Mouse (Mus musculus) heart, embryonic 15.5 days (tissue): Measurements from ENCODE around the gene Agpat4. TPM values are rescaled to one million over a fixed set of nuclear protein-coding genes. Genes with fewer than 3 reads are reported as not detected.

Experiments
- ATAC-seq: fragments of 200-750 bp; cut with Nextera tagmentation; replicated peaks from 2 replicates; pipeline ENCODE4 v1.8.0; 2017; ENCODE audit warnings: low read depth, moderate TSS enrichment; ENCODE audit not compliant: insufficient number of reproducible peaks, insufficient read depth, low FRiP score
- H3K27ac ChIP-seq: fragments of 300-500 bp; sonication (generic); 2 replicates; pipeline ENCODE4 v1.5.1; 2015; ENCODE audit warnings: mild to moderate bottlenecking, inconsistent platforms
- H3K27me3 ChIP-seq: fragments of 300-500 bp; sonication (generic); 2 replicates; pipeline ENCODE4 v1.6.1; 2015; ENCODE audit warnings: inconsistent platforms
- H3K36me3 ChIP-seq: fragments of 300-500 bp; sonication (generic); 2 replicates; pipeline ENCODE4 v1.6.1; 2015; ENCODE audit warnings: mild to moderate bottlenecking, inconsistent platforms
- H3K4me1 ChIP-seq: fragments of 300-500 bp; sonication (generic); replicated peaks from 2 replicates; pipeline ENCODE4 v1.6.1; 2015; ENCODE audit warnings: inconsistent platforms
- H3K4me2 ChIP-seq: fragments of 300-500 bp; sonication (generic); 2 replicates; pipeline ENCODE4 v1.6.1; 2015; ENCODE audit warnings: inconsistent platforms, mild to moderate bottlenecking, moderate library complexity
- H3K4me3 ChIP-seq: fragments of 300-500 bp; sonication (generic); 2 replicates; pipeline ENCODE4 v1.5.1; 2015; ENCODE audit warnings: mild to moderate bottlenecking, inconsistent platforms
- H3K9ac ChIP-seq: fragments of 300-500 bp; sonication (generic); 2 replicates; pipeline ENCODE4 v1.6.1; 2015; ENCODE audit warnings: mild to moderate bottlenecking, inconsistent platforms
- H3K9me3 ChIP-seq: fragments of 300-500 bp; sonication (generic); replicated peaks from 2 replicates; pipeline ENCODE4 v1.6.1; 2016; ENCODE audit warnings: inconsistent platforms
- WGBS: fragments of 180-500 bp; shearing (Covaris S2); methylation state at CpG from one replicate; pipeline ENCODE4 v1.1.7; 2015; ENCODE audit warnings: mixed read lengths; 5-methylcytosine and 5-hydroxymethylcytosine counted together
- polyA plus RNA-seq: library from polyadenylated mRNA; unstranded; fragments of >200 nt; fragmentation: Nextera tagmentation; extraction: Ambion mirVana; gene quantifications from 2 replicates; pipeline ENCODE4 v1.2.1, GENCODE M21; 2015

Agpat4 gene
- polyA plus RNA-seq, 1 experiment from 2014 or later: 13.6 TPM

GRCm38 (mm10) chr17:12175626-12176025, 57.1 kb downstream of the Agpat4 start:
- WGBS: 78% methylated on average over 4 of the region's 4 CpGs
- H3K4me3 ChIP-seq: no peak overlapping the region
- no peaks in the 10 kb centered on the region for H3K9me3 ChIP-seq
- no peak overlapping the region for H3K9ac ChIP-seq
- peaks cover 5% of the 10 kb centered on the region for H3K4me1 ChIP-seq
- no peak overlapping the region for H3K4me2 ChIP-seq
- no peak for ATAC-seq
- 0 out of 2 replicates have a peak, but pooled peaks cover 5% of the 10 kb centered on the region for H3K36me3 ChIP-seq
- no peaks in the 10 kb centered on the region for H3K27me3 ChIP-seq
- H3K27ac ChIP-seq: no peak overlapping the region

DNA sequence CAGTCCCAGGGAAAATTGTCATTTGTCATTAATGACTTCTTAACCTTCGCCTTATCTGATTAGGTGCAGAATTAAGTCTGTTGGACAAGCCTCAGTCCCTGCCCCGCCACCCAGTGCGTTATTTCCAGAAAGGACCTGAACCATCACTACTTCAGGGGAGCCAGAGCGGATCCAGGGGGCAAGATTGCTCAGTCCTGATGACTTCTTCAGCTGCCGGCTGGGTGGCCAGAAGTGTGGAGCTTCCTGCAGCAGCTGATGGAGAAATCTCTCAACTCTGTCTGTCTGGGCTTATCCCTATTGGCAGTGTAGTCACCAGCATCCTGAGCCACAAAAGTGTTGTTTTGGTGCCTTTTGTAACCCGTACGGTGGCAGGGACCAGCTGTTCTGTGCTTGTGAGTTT, 60.8 kb downstream of the Agpat4 start:
- Histone ChIP-seq H3K9me3 (no peaks in the 10 kb centered on the region), H3K4me1 (no peaks in the 10 kb centered on the region; the same call in 1 of the 2 replicates), H3K9ac (no peak overlapping the region), H3K27me3 (no peaks in the 10 kb centered on the region), H3K36me3 (0 out of 2 replicates have a peak, but pooled peaks cover 5% of the 10 kb centered on the region), H3K27ac (no peak overlapping the region), H3K4me3 (no peak overlapping the region), H3K4me2 (no peak overlapping the region)
- no peak for ATAC-seq
- 70% methylated on average over 7 of the region's 7 CpGs for WGBS

DNA sequence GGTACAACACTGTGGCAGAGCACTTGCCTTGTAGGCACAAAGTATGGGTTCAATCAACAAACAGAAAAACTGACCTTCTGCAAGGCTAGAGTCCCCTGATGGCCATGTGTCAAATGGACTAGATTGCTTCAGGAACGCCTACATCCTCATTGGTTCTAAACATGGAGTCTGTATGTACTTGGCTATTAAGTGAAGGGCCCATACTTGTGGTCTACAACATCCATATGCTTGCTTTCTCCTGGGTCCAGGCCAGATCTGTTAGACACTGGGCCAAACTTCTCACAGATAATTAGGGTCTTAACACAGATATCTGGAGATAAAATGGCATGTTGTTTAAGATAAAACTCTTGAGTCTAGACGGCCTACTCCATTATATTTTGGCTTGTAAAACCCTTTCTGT, 61.3 kb downstream of the Agpat4 start:
- H3K9me3 ChIP-seq: no peaks in the 10 kb centered on the region
- no peak overlapping the region for H3K4me3 ChIP-seq
- H3K27ac ChIP-seq: no peak overlapping the region
- H3K4me2 ChIP-seq: no peak overlapping the region
- H3K27me3 ChIP-seq: no peaks in the 10 kb centered on the region
- WGBS: 73% methylated on average over 2 of the region's 2 CpGs
- H3K9ac ChIP-seq: no peak overlapping the region
- H3K4me1 ChIP-seq: no peaks in the 10 kb centered on the region; the same call in 1 of the 2 replicates
- 0 out of 2 replicates have a peak, but pooled peaks cover 5% of the 10 kb centered on the region for H3K36me3 ChIP-seq
- no peak for ATAC-seq

DNA sequence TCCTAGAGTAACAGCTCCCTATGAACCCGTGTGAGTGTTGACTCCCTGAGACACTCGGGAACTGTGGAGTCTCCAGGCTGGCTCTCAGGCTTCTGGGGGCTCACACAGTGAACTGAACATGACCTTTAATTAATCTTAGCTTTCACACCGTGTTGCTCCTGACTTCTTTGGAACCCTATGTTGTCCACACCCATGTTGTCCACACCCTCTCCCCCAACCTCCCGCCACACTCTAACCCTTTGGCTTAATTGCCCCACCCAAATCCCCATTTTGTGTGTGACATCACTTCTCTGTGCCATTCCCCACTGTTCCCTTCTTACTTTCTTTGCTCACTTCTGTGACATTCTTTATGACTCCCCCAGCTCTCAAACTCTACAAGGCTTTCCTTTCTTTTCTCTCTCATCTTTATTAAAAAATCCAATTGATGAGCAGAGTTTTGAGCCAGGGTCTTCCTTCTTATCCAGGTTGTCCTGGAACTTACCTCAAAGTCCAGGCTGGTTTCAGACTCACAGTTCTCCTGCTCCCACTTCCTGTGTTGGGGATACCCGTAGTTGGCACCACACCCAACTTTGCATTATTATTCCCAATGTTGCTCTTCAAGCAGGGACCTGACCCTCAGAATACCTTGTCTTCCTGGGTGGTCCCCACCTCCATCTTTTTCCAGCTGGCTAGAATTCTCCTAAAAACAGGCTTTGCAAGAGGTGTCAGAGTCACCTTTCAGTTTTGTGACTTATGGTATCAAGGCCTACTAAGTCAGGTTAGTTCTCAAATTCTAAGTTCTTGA, 64.4 kb downstream of the Agpat4 start:
- H3K36me3 ChIP-seq: no peaks in the 10 kb centered on the region
- no peaks in the 10 kb centered on the region; the same call in 1 of the 2 replicates for H3K4me1 ChIP-seq
- no peak overlapping the region for H3K27ac ChIP-seq
- H3K9me3 ChIP-seq: no peaks in the 10 kb centered on the region
- H3K4me3 ChIP-seq: no peak overlapping the region
- H3K9ac ChIP-seq: no peak overlapping the region
- no peaks in the 10 kb centered on the region for H3K27me3 ChIP-seq
- WGBS: 71% methylated on average over 5 of the region's 5 CpGs
- H3K4me2 ChIP-seq: no peak overlapping the region
- ATAC-seq: no peak

DNA sequence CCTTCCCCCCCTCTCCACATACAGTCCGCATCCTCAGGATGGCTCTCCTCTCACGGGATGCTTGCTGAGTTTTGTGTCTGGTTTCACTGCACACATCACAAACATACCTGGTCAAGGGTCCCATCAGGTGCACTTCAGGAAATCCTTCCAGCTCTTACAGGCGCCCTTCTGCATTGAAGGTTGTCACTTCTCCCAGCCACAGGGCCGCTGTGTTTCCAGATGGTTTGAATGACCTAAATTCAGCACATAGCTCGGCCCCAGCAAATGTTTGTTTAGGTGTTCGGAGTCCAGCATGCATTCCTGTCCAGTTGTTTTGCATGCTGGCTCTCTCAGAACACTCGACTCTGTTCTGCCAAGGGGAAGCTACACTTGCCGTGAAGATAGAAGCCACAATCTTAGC, 65.8 kb downstream of the Agpat4 start:
- ATAC-seq: no peak
- Histone ChIP-seq H3K9me3 (no peaks in the 10 kb centered on the region), H3K27ac (no peak overlapping the region), H3K4me3 (no peak overlapping the region), H3K4me1 (no peaks in the 10 kb centered on the region; the same call in 1 of the 2 replicates), H3K27me3 (no peaks in the 10 kb centered on the region), H3K9ac (no peak overlapping the region), H3K4me2 (no peak overlapping the region), H3K36me3 (no peaks in the 10 kb centered on the region)
- WGBS: 69% methylated on average over 8 of the region's 8 CpGs

DNA sequence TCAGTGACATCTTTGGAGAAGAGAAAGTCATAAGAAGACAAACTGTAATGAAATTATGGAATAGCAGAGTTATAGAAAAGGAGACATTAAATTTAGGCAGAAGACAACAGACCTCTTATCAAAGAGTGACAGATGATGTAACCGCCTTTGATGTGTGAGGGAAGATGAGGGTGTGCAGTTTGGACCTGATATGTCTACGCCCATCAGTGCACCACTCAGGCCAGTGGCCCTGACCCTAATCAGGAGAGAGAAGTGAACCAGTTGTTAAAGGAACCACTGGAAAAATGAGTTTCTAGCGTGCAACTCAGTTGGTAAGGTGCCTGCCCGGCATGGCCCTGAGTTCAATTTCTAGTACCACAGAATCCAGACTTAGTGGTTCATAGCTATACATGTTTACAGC, 67.4 kb downstream of the Agpat4 start:
- no peak for ATAC-seq
- WGBS: 83% methylated on average over 4 of the region's 4 CpGs
- no peaks in the 10 kb centered on the region for H3K27me3 ChIP-seq
- H3K9me3 ChIP-seq: no peaks in the 10 kb centered on the region
- H3K36me3 ChIP-seq: no peaks in the 10 kb centered on the region
- H3K4me1 ChIP-seq: no peaks in the 10 kb centered on the region
- no peak overlapping the region for H3K4me2 ChIP-seq
- H3K27ac ChIP-seq: no peak overlapping the region
- H3K4me3 ChIP-seq: no peak overlapping the region
- no peak overlapping the region for H3K9ac ChIP-seq

DNA sequence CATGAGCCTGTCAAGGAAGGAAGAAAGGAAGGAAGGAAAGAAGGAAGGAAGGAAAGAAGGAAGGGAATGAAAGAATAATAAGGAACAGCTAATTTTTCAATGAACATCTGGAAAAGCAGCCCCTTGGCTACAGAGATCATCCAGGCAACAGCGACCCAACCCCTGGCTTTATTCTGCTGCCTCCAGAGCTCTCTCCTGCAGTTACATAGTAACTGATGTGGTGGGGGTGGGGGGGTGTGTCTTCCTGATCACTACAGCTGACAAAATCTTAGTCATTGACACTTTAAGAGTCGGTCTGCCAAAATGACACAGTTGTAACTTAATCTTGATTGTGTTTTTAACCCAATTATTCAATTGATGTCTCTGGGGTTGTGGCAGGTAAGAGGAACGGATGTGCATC, 67.8 kb downstream of the Agpat4 start:
- ATAC-seq: no peak
- Histone ChIP-seq H3K27ac (no peak overlapping the region), H3K4me1 (no peaks in the 10 kb centered on the region), H3K27me3 (no peaks in the 10 kb centered on the region), H3K9ac (no peak overlapping the region), H3K4me3 (no peak overlapping the region), H3K4me2 (no peak overlapping the region), H3K36me3 (no peaks in the 10 kb centered on the region), H3K9me3 (no peaks in the 10 kb centered on the region)
- WGBS: 76% methylated on average over 3 of the region's 3 CpGs

- no peaks in the 10 kb centered on the region for H3K27me3 ChIP-seq
- no peaks in the 10 kb centered on the region for H3K4me1 ChIP-seq
- no peak overlapping the region for H3K27ac ChIP-seq
- 54% methylated on average over 1 of the region's 1 CpGs for WGBS
- no peak overlapping the region for H3K4me3 ChIP-seq
- H3K4me2 ChIP-seq: no peak overlapping the region
- no peaks in the 10 kb centered on the region for H3K9me3 ChIP-seq
- H3K9ac ChIP-seq: no peak overlapping the region
- ATAC-seq: no peak
- no peaks in the 10 kb centered on the region for H3K36me3 ChIP-seq
These were observed 69.3 kb downstream of the Agpat4 start for GRCm38 (mm10) chr17:12187782-12188181.

GRCm38 (mm10) chr17:12195137-12195536, 76.6 kb downstream of the Agpat4 start:
- Histone ChIP-seq H3K4me3 (no peak overlapping the region), H3K4me2 (0 out of 2 replicates have a peak overlapping the region, but pooled peaks have one; percentile 14), H3K9me3 (no peaks in the 10 kb centered on the region), H3K27me3 (no peaks in the 10 kb centered on the region), H3K27ac (0 out of 2 replicates have a peak overlapping the region, but pooled peaks have one; percentile 2), H3K9ac (no peak overlapping the region), H3K4me1 (peaks cover 12% of the 10 kb centered on the region), H3K36me3 (no peaks in the 10 kb centered on the region)
- no peak for ATAC-seq
- WGBS: 18% methylated on average over 5 of the region's 5 CpGs

DNA sequence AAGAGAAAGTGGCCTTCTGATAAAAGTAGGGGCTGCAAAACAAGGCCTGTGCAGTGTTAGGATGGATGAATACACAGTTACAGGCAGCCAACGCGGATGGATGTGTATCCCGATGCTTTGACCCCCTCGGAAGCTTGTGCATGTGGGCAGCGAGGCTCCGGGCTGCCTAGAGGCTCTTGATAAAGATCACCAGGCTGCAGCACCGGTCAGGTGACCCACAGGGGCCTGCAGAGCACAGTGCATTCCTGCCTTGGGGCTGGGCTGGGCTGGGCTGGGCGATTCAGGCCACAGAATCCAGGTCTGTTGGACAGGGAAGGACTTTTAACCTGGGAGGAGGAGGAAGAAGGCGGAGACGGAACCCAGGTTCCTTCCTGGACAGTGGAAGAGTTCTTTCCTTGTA, 77.1 kb downstream of the Agpat4 start:
- Histone ChIP-seq H3K27ac (no peak overlapping the region), H3K27me3 (no peaks in the 10 kb centered on the region), H3K36me3 (no peaks in the 10 kb centered on the region), H3K9me3 (no peaks in the 10 kb centered on the region), H3K4me1 (peaks cover 12% of the 10 kb centered on the region), H3K9ac (no peak overlapping the region), H3K4me2 (0 out of 2 replicates have a peak overlapping the region, but pooled peaks have one; percentile 14), H3K4me3 (no peak overlapping the region)
- WGBS: 33% methylated on average over 10 of the region's 10 CpGs
- ATAC-seq: no peak; the same call in 1 of the 2 replicates

DNA sequence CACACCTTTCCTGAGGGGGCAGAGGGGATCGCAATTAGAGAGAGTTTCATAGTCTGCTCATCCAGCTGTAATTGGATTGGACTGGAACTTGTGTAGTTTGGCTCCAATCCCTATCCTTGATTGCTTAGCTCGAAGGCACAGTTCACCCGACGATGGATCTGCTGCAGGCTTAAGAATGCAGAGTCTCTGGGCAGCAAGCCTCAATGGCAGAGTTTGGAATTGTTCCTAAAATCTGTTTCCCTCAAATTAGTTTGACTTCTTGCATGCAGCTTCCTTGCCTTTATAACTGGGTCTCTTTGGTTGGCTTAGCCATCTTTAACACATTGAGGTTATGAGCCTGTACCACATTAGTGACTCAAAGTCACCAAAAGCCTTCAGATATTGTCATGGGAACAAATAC, 81.4 kb downstream of the Agpat4 start:
- ATAC-seq: no peak

DNA sequence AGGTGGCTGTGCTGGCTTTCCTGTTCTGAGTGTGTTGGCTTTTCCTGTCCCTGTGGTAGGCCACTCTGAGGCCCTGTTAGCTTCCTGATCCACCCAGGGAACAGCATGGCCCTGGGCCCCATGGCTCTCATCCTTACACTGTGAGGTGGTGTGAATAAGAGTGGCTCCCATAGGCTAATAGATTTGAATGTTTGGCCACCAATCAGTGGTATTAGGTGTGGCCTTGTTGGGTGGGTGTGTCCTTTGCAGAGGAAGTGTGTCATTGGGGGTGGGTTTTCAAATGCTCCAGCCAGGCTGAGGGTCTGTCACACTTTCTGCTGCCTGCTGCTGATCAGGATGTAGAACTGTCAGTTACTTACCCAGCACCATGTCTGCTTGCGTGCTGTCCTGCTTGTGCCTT, 82.6 kb downstream of the Agpat4 start:
- Histone ChIP-seq H3K4me1 (peaks cover 28% of the 10 kb centered on the region), H3K36me3 (no peaks in the 10 kb centered on the region), H3K9ac (no peak overlapping the region), H3K9me3 (no peaks in the 10 kb centered on the region), H3K27me3 (no peaks in the 10 kb centered on the region), H3K4me2 (no peak overlapping the region), H3K4me3 (no peak overlapping the region), H3K27ac (no peak overlapping the region)
- 81% methylated on average over 1 of the region's 1 CpGs for WGBS
- no peak for ATAC-seq

More for the DNA sequence above, 81.4 kb downstream of the Agpat4 start:
- Histone ChIP-seq H3K9me3 (no peaks in the 10 kb centered on the region), H3K36me3 (no peaks in the 10 kb centered on the region), H3K27me3 (no peaks in the 10 kb centered on the region), H3K27ac (no peak overlapping the region), H3K4me1 (peaks cover 25% of the 10 kb centered on the region), H3K4me3 (no peak overlapping the region), H3K9ac (no peak overlapping the region), H3K4me2 (no peak overlapping the region)
- WGBS: 74% methylated on average over 4 of the region's 4 CpGs
